Mouse (Mus musculus): ENCODE data around the gene Tmem238.
A peak's percentile ranks its signal among the peaks of the same experiment; 100 is the strongest.

Gene Tmem238

GRCm38 (mm10) chr7:4792278-4793212 lies 3.1 kb upstream of the Tmem238 start, which contains the start of gene Rpl28:
Gene Rpl28 (plus strand): TSS chr7:4792874.
- peak; percentile 84 for DNase-seq (ENCODE audit: low spot score)

- no peak for DNase-seq (ENCODE audit: low spot score)
Measured at GRCm38 (mm10) chr7:4788499-4789435, 689 bp downstream of the Tmem238 start.

GRCm38 (mm10) chr7:4783667-4784268 lies 5.7 kb downstream of the Tmem238 start:
- no peak for DNase-seq (ENCODE audit: low spot score)

GRCm38 (mm10) chr7:4782759-4783158 lies 6.7 kb downstream of the Tmem238 start, which contains the start of the genes Il11 and Tmem190:
Gene Il11 (minus strand): TSS chr7:4782859.
Gene Tmem190 (plus strand): TSS chr7:4782937.
- DNase-seq (ENCODE audit: low spot score) = no peak

GRCm38 (mm10) chr7:4782130-4782529 lies 7.3 kb downstream of the Tmem238 start:
- no peak for DNase-seq (ENCODE audit: low spot score)

GRCm38 (mm10) chr7:4779921-4780320 lies 9.5 kb downstream of the Tmem238 start:
- no peak for DNase-seq (ENCODE audit: low spot score)

- no peak for DNase-seq (ENCODE audit: low spot score)
Measured at GRCm38 (mm10) chr7:4777851-4778637, 11.4 kb downstream of the Tmem238 start.

GRCm38 (mm10) chr7:4776861-4777830 lies 12.3 kb downstream of the Tmem238 start:
- no peak for DNase-seq (ENCODE audit: low spot score)

- DNase-seq (ENCODE audit: low spot score) = no peak
Measured at GRCm38 (mm10) chr7:4776131-4776530, 13.3 kb downstream of the Tmem238 start.

GRCm38 (mm10) chr7:4771202-4771601 lies 18.3 kb downstream of the Tmem238 start, which contains the start of gene Fam71e2:
Gene Fam71e2 (minus strand): TSS chr7:4771302.
- no peak for DNase-seq (ENCODE audit: low spot score)

- DNase-seq (ENCODE audit: low spot score) = no peak
Measured at GRCm38 (mm10) chr7:4764946-4765710, 24.3 kb downstream of the Tmem238 start.

- no peak for DNase-seq (ENCODE audit: low spot score)
Measured at GRCm38 (mm10) chr7:4759670-4760069, 29.8 kb downstream of the Tmem238 start.

GRCm38 (mm10) chr7:4752821-4753570 lies 36.5 kb downstream of the Tmem238 start, which contains the start of gene Cox6b2:
Gene Cox6b2 (minus strand): TSS chr7:4753094.
- peak; percentile 18 for DNase-seq (ENCODE audit: low spot score)

GRCm38 (mm10) chr7:4751971-4752820 lies 37.3 kb downstream of the Tmem238 start:
- DNase-seq (ENCODE audit: low spot score) = no peak

- no peak for DNase-seq (ENCODE audit: low spot score)
Measured at GRCm38 (mm10) chr7:4749169-4749568, 40.3 kb downstream of the Tmem238 start.

GRCm38 (mm10) chr7:4748321-4748720 lies 41.1 kb downstream of the Tmem238 start:
- DNase-seq (ENCODE audit: low spot score) = no peak
